Mouse (Mus musculus) liver, postnatal 0 days (tissue): ENCODE data around the gene Gatad2a.

Experiments
- CTCF ChIP-seq: sonication (generic); IDR thresholded peaks from 2 replicates; pipeline ENCODE4 v1.5.1; 2016; ENCODE audit warnings: antibody characterized with exemption, low read depth
- EP300 ChIP-seq: IDR thresholded peaks from 2 replicates; pipeline ENCODE4 v1.6.1; 2016; ENCODE audit warnings: antibody characterized with exemption, low read depth, mild to moderate bottlenecking

DNA sequence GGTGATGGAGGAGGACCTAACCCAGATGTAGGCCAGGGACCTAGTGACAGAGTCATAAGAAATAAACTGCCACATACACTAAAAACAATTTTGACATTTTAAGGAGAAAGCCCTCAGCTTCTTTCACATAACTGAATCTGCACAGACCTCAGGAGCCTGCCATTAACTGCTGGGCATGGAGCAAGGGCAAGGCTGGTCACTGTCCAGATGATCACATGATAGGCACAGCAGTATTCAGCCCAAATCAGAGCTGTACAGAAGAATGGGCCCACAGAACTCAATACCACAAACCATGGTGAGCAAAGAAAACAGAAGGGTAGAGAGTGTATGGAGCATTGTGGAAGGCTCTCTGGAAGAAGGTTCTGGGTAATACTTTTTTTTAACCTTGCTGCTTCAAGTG is 69.3 kb downstream of the Gatad2a start:
- TF ChIP-seq CTCF = no peak
- no peak for TF ChIP-seq EP300
